Mouse (Mus musculus) testis, adult 2 months (tissue): ENCODE results near the gene Elof1. TPM values are rescaled to one million over a fixed set of nuclear protein-coding genes. Genes with fewer than 3 reads are reported as not detected.
A peak's percentile ranks its signal among the peaks of the same experiment; 100 is the strongest.

ENCODE experiments used
- H3K27ac ChIP-seq: fragments of 200-500 bp; 2 replicates; pipeline ENCODE4 v1.5.1; 2012; ENCODE audit warnings: low read depth, low read length; ENCODE audit not compliant: control insufficient read depth, insufficient read depth
- H3K27me3 ChIP-seq: fragments of 200-500 bp; 2 replicates; pipeline ENCODE4 v1.6.1; 2012; ENCODE audit warnings: mild to moderate bottlenecking, low read length, moderate library complexity; ENCODE audit not compliant: control insufficient read depth, insufficient read depth
- H3K36me3 ChIP-seq: fragments of 200-500 bp; 2 replicates; pipeline ENCODE4 v1.6.1; 2012; ENCODE audit warnings: mild to moderate bottlenecking, low read length; ENCODE audit not compliant: control insufficient read depth, insufficient read depth
- H3K4me1 ChIP-seq: fragments of 200-500 bp; 2 replicates; pipeline ENCODE4 v1.6.1; 2012; ENCODE audit warnings: low read length; ENCODE audit not compliant: control insufficient read depth, insufficient read depth
- H3K4me3 ChIP-seq: fragments of 200-500 bp; 2 replicates; pipeline ENCODE4 v1.5.1; 2012; ENCODE audit warnings: low read depth, mild to moderate bottlenecking, low read length, moderate library complexity, mixed read lengths; ENCODE audit not compliant: control insufficient read depth
- CTCF ChIP-seq: fragments of 200-500 bp; IDR thresholded peaks from 2 replicates; pipeline ENCODE4 v1.5.1; 2012; ENCODE audit warnings: low read depth, mild to moderate bottlenecking, inconsistent platforms, low read length, moderate library complexity; ENCODE audit not compliant: control insufficient read depth, insufficient read depth, insufficient replicate concordance
- POLR2A ChIP-seq: fragments of 200-500 bp; IDR thresholded peaks from 2 replicates; pipeline ENCODE4 v1.6.1; 2012; ENCODE audit warnings: low read depth, mild to moderate bottlenecking, inconsistent platforms, low read length, moderate library complexity; ENCODE audit not compliant: control insufficient read depth
- polyA plus RNA-seq: library from polyadenylated mRNA; depleted of rRNA; stranded (reverse); fragments of >200 nt; gene quantifications from 2 replicates; pipeline ENCODE4 v1.2.3, GENCODE M21; 2012

The Elof1 gene
- polyA plus RNA-seq, 1 experiment = 1,299 TPM

DNA sequence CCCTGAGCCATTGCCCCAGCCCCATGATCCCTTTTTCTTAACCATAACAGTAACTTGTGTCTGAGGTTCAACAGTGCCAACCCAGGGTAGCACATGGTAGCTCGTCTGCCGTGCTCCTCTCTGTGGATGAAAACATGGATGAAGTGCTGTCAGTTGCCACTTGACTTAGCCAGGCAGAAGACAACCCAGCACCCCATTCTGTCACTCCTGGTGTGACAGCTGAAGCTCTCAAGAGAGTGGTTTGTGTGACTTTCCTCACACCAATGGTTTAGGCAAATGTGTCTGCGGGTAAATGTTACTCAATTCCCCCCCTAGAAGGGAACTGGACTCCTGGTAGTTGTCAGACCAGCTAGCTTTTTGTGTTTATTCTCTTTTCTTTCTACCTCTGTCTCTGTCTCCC is 5.0 kb upstream of the Elof1 start:
- TF ChIP-seq POLR2A (no peak), CTCF (no peak)
- H3K36me3 ChIP-seq = no peaks in the 10 kb centered on the region; the same call in 1 of the 2 replicates
- H3K4me1 ChIP-seq = peaks cover 3% of the 10 kb centered on the region
- no peak overlapping the region for H3K4me3 ChIP-seq
- H3K27me3 ChIP-seq = no peaks in the 10 kb centered on the region
- no peak overlapping the region for H3K27ac ChIP-seq

DNA sequence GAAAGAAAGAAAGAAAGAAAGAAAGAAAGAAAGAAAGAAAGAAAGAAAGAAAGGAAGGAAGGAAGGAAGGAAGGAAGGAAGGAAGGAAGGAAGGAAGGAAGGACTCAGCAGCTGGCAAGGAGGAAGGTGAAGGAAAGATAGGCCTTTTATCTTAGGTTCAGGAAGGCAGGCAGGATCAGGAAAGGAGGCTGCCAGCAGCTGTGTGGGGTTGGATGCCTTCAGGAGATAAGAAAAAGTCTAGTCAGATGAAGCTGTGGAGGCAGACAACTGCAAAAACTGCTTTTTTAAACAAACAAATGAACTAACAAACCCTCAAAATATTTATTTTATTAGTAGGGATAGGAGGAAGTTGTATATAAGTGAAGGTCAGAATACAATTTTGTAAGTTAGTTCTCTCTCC is 4.6 kb upstream of the Elof1 start:
- Histone ChIP-seq H3K27me3 (no peaks in the 10 kb centered on the region), H3K4me1 (peaks cover 3% of the 10 kb centered on the region), H3K36me3 (no peaks in the 10 kb centered on the region; the same call in 1 of the 2 replicates), H3K4me3 (no peak overlapping the region), H3K27ac (no peak overlapping the region)
- TF ChIP-seq POLR2A (no peak), CTCF (no peak)

DNA sequence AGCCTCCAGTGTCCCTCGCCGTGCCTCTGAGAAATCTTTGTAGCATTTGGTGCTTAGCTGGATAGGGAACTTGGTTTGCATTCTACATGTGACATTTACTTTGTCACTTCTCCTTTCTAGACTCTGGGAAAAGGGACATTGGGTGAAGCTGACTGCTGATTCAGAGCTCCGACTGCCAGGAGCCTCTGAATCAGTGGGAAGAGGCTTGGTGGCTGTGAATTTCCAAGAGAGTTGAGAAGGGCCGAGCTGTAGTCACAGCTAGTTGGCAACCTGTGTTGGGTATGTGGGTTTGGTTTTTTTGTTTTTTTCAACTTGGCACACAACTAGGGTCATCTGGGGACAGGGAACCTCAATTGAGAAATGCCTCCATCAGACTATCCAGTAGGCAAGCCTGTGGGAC is 2.6 kb upstream of the Elof1 start:
- no peak overlapping the region for H3K4me3 ChIP-seq
- H3K27me3 ChIP-seq = no peaks in the 10 kb centered on the region
- H3K27ac ChIP-seq = no peak overlapping the region
- H3K4me1 ChIP-seq = peaks cover 6% of the 10 kb centered on the region
- TF ChIP-seq POLR2A (no peak), CTCF (no peak)
- no peaks in the 10 kb centered on the region; the same call in none of the 2 replicates for H3K36me3 ChIP-seq

DNA sequence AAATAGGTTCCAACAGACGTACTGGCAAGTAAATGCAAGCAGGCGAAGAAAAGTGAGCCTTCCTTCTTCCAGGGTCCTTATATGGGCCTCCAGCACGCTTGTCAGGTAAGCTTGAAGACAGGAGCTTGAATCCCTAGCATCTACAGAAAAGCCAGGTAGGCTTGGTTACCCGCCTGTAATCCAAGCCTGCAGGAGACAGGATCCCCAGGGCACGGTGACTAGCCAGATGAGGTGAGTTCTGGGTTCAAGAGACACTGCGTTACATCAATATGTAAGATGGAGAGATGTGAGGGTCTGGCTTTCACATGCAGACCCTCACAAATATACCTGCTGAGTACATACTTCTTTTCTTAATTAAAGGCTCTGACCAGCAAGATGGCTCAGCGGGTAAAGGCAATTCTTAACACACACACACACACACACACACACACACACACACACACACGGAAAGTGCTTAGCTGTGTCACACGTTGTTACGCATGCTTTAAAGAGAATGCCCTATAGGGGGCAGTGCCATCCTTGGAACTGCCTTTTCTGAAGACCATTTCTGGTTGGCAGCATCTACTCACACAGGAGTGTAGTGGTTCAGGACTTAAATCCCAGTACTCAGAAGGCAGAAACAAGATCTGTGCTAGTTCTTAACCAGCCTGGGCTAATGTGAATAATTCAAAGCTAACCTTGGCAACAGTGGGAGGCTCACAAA is 933 bp upstream of the Elof1 start:
- peaks cover 6% of the 10 kb centered on the region for H3K4me1 ChIP-seq
- peak overlapping the region; percentile 92 for H3K27ac ChIP-seq
- peaks cover 1% of the 10 kb centered on the region for H3K36me3 ChIP-seq
- no peak for TF ChIP-seq POLR2A
- TF ChIP-seq CTCF = no peak
- peak overlapping the region; percentile 92 for H3K4me3 ChIP-seq
- H3K27me3 ChIP-seq = no peaks in the 10 kb centered on the region

DNA sequence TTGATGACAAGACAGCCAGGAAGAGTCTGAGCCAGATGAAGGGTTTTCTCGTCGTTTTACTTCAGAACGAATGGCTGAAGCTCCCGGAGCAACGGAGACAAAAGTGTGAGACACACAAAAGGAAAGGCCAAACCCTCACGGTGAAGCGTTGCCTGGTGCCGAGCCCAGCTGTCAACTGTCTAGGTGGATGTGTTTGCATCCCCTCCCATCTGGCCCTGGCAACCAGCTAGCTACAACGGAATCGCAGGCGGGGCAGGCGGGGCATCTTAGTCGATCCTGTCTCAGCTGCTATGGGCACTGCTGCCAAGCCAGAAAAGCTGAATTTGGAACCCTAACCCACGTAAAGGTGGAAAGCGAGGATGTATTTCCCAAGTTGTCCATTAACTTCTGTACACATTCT is 886 bp downstream of the Elof1 start:
- peaks cover 4% of the 10 kb centered on the region for H3K36me3 ChIP-seq
- H3K4me1 ChIP-seq = peaks cover 6% of the 10 kb centered on the region
- peak overlapping the region; percentile 92 for H3K4me3 ChIP-seq
- H3K27me3 ChIP-seq = no peaks in the 10 kb centered on the region
- TF ChIP-seq POLR2A = no peak
- TF ChIP-seq CTCF = no peak
- H3K27ac ChIP-seq = peak overlapping the region; percentile 95

DNA sequence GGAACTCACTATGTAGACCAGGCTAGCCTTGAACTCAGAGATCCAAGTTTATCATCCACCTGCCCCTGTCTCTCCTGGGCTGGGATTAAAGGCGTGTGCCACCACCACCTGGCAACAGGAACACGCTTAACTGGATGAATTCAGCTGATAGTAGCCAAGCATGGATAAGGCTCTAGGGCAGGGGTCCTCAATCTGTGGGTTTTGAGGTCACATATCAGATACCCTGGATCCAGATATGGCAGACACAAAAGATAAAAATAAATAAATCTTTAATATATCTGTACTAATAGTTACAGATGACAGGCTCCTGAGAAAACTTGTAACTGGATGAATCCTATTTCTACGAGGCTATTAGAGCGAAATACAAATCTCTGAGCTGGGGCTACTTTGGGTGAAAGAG is 1.3 kb downstream of the Elof1 start:
- peak overlapping the region; percentile 92 for H3K4me3 ChIP-seq

DNA sequence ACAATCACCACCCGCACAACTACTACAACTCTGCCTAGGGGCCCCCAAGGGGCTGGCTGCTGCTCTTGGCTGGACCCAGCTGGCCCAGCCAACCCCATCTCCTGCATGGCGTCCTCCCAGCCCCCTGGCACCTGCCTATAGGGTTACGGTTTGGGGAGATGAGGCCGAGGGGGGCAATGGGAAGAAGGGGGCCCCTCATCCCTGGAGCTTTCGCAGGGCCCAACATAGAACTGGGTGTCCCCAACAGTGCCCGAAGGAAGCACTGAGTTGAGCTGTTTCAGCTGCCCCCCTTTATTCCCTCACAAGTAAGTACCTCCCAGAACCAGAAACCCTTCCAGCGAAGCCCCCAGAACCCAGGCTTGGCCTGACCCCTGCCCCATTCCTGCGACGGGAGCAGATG is 8.8 kb downstream of the Elof1 start:
- no peaks in the 10 kb centered on the region for H3K27me3 ChIP-seq
- TF ChIP-seq POLR2A (no peak), CTCF (no peak)

More for the DNA sequence above, 1.3 kb downstream of the Elof1 start:
- H3K4me1 ChIP-seq = peaks cover 6% of the 10 kb centered on the region
- TF ChIP-seq CTCF (no peak), POLR2A (no peak)
- H3K27ac ChIP-seq = no peak overlapping the region
- H3K36me3 ChIP-seq = peaks cover 4% of the 10 kb centered on the region
- H3K27me3 ChIP-seq = no peaks in the 10 kb centered on the region

More for the DNA sequence above, 8.8 kb downstream of the Elof1 start:
- no peaks in the 10 kb centered on the region for H3K4me1 ChIP-seq
- H3K4me3 ChIP-seq = no peak overlapping the region
- peaks cover 2% of the 10 kb centered on the region for H3K36me3 ChIP-seq
- no peak overlapping the region for H3K27ac ChIP-seq
